Mouse (Mus musculus) embryonic facial prominence, embryonic 11.5 days (tissue): Measurements from ENCODE around the gene Mlc1. TPM values are rescaled to one million over a fixed set of nuclear protein-coding genes. Genes with fewer than 3 reads are reported as not detected.
A peak's percentile ranks its signal among the peaks of the same experiment; 100 is the strongest.

ENCODE experiments used
- ATAC-seq: fragments of 200-750 bp; cut with Nextera tagmentation; replicated peaks from 2 replicates; pipeline ENCODE4 v1.8.0; 2017; ENCODE audit warnings: low read depth; ENCODE audit not compliant: insufficient number of reproducible peaks, low FRiP score, low TSS enrichment
- DNase-seq: peaks from one replicate; pipeline ENCODE4 v3.0.0-alpha.2; 2015; ENCODE audit warnings: low spot score
- H3K27ac ChIP-seq: fragments of 300-500 bp; sonication (generic); replicated peaks from 2 replicates; pipeline ENCODE4 v1.5.1; 2014; ENCODE audit warnings: mild to moderate bottlenecking, low read depth, low read length, control low read depth
- H3K27me3 ChIP-seq: fragments of 300-500 bp; sonication (generic); 2 replicates; pipeline ENCODE4 v1.6.1; 2014; ENCODE audit warnings: mild to moderate bottlenecking, low read length, moderate library complexity, mixed read lengths; ENCODE audit not compliant: control insufficient read depth, insufficient read depth
- H3K36me3 ChIP-seq: fragments of 300-500 bp; sonication (generic); replicated peaks from 2 replicates; pipeline ENCODE4 v1.6.1; 2014; ENCODE audit warnings: low read depth, mild to moderate bottlenecking, low read length, moderate library complexity, mixed read lengths; ENCODE audit not compliant: control insufficient read depth, insufficient read depth
- H3K4me1 ChIP-seq: fragments of 300-500 bp; sonication (generic); 2 replicates; pipeline ENCODE4 v1.6.1; 2014; ENCODE audit warnings: low read length, mixed read lengths; ENCODE audit not compliant: control insufficient read depth, insufficient read depth
- H3K4me2 ChIP-seq: fragments of 300-500 bp; sonication (generic); 2 replicates; pipeline ENCODE4 v1.6.1; 2014; ENCODE audit warnings: low read depth, mild to moderate bottlenecking, control low read depth, low read length, moderate library complexity
- H3K4me3 ChIP-seq: fragments of 300-500 bp; sonication (generic); 2 replicates; pipeline ENCODE4 v1.5.1; 2014; ENCODE audit warnings: low read depth, low read length, control low read depth
- H3K9ac ChIP-seq: fragments of 300-500 bp; sonication (generic); replicated peaks from 2 replicates; pipeline ENCODE4 v1.6.1; 2014; ENCODE audit warnings: mild to moderate bottlenecking, control low read depth, low read length
- H3K9me3 ChIP-seq: fragments of 300-500 bp; sonication (generic); replicated peaks from 2 replicates; pipeline ENCODE4 v1.6.1; 2016; ENCODE audit warnings: mild to moderate bottlenecking, low read length, inconsistent platforms, mixed read lengths; ENCODE audit not compliant: control insufficient read depth
- WGBS: fragments of 180-500 bp; shearing (Covaris S2); extraction: QIAGEN DNeasy Blood & Tissue Kit; methylation state at CpG from one replicate; pipeline ENCODE4 v1.1.7; 2014; 5-methylcytosine and 5-hydroxymethylcytosine counted together
- polyA plus RNA-seq: library from polyadenylated mRNA; unstranded; fragments of >200 nt; fragmentation: Nextera tagmentation; extraction: Ambion mirVana; gene quantifications from 2 replicates; pipeline ENCODE4 v1.2.1, GENCODE M21; 2014

Gene Mlc1
- polyA plus RNA-seq, 1 experiment from 2014 or later: 1.1 TPM

GRCm38 (mm10) chr15:88955342-88955741 lies 23.5 kb downstream of the Mlc1 start:
- no peaks in the 10 kb centered on the region for H3K36me3 ChIP-seq
- 76% methylated on average over 6 of the region's 6 CpGs for WGBS
- H3K9ac ChIP-seq: no peak overlapping the region
- H3K4me3 ChIP-seq: no peak overlapping the region
- no peak overlapping the region for H3K27ac ChIP-seq
- no peaks in the 10 kb centered on the region for H3K4me1 ChIP-seq
- DNase-seq (no peak), ATAC-seq (no peak)
- H3K9me3 ChIP-seq: no peaks in the 10 kb centered on the region
- H3K4me2 ChIP-seq: no peak overlapping the region
- H3K27me3 ChIP-seq: peaks cover 9% of the 10 kb centered on the region

- no peaks in the 10 kb centered on the region for H3K4me1 ChIP-seq
- H3K36me3 ChIP-seq: no peaks in the 10 kb centered on the region
- 2% methylated on average over 52 of the region's 53 CpGs for WGBS
- peak; percentile 76 for ATAC-seq
- H3K27ac ChIP-seq: no peak within 1 kb of the TSS
- H3K27me3 ChIP-seq: peaks cover 9% of the 10 kb centered on the region
- H3K9ac ChIP-seq: peak within 1 kb of the TSS; percentile 55
- peak; percentile 23 for DNase-seq
- H3K9me3 ChIP-seq: no peaks in the 10 kb centered on the region
- peak within 1 kb of the TSS; percentile 30 for H3K4me3 ChIP-seq
- peak within 1 kb of the TSS; percentile 80 for H3K4me2 ChIP-seq
Observed at GRCm38 (mm10) chr15:88954368-88955072, 24.3 kb downstream of the Mlc1 start, which contains the start of gene Ttll8. TSS of gene Ttll8 (minus strand) at chr15:88954418.

DNA sequence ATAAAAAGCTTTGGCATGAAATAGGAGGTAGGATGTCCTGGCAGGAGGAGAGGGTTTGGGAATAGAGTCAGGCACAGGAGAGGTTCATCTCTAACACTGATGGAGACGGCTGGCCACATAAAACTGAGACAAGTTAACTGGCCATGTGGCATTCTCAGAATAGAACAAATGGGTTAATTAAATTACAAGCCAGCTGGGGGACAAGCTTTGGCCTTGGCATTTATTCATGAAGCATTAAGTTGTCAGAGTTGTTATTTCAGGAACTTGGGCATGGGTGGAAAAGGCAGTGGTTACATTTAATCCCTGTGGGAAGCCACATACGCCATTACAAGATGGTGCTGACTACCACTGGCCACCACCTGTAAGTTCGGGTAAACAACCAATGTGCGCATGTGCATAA lies 27.6 kb downstream of the Mlc1 start:
- ATAC-seq (no peak), DNase-seq (no peak)
- Histone ChIP-seq H3K9ac (no peak overlapping the region), H3K4me2 (no peak overlapping the region), H3K36me3 (no peaks in the 10 kb centered on the region), H3K9me3 (no peaks in the 10 kb centered on the region), H3K4me1 (no peaks in the 10 kb centered on the region), H3K27ac (no peak overlapping the region), H3K4me3 (no peak overlapping the region), H3K27me3 (peaks cover 9% of the 10 kb centered on the region)
- WGBS: 79% methylated on average over 4 of the region's 4 CpGs

DNA sequence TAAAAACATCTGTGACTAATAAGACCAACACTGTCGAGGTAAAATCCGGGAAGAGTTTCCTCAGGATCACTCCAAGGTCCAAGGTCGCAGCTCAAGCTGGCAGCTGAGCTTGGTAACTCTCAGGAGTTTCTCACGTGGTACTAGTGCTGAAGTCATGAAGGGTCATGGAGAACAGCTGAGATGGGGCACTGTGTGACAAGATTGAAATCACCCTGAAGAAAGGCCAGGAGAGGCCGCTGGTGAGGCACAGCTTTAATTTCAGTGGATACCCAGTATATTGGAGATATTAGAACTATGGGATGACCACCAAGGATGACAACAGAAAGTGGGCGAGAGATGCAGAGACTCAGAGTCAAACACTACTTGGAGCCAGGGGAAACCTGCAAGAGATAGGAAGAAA lies 32.0 kb downstream of the Mlc1 start:
- Histone ChIP-seq H3K9ac (no peak overlapping the region), H3K4me1 (no peaks in the 10 kb centered on the region), H3K36me3 (no peaks in the 10 kb centered on the region), H3K4me2 (no peak overlapping the region), H3K9me3 (no peaks in the 10 kb centered on the region), H3K27ac (no peak overlapping the region), H3K4me3 (no peak overlapping the region), H3K27me3 (no peaks in the 10 kb centered on the region)
- ATAC-seq (no peak), DNase-seq (peak; percentile 6)
- 37% methylated on average over 6 of the region's 6 CpGs for WGBS

GRCm38 (mm10) chr15:88943896-88944551 lies 34.8 kb downstream of the Mlc1 start:
- no peaks in the 10 kb centered on the region for H3K4me1 ChIP-seq
- ATAC-seq: no peak
- no peak overlapping the region for H3K27ac ChIP-seq
- no peak overlapping the region for H3K9ac ChIP-seq
- no peaks in the 10 kb centered on the region for H3K9me3 ChIP-seq
- H3K4me3 ChIP-seq: no peak overlapping the region
- no peaks in the 10 kb centered on the region for H3K27me3 ChIP-seq
- no peak overlapping the region for H3K4me2 ChIP-seq
- DNase-seq: no peak
- 89% methylated on average over 5 of the region's 5 CpGs for WGBS
- no peaks in the 10 kb centered on the region for H3K36me3 ChIP-seq

DNA sequence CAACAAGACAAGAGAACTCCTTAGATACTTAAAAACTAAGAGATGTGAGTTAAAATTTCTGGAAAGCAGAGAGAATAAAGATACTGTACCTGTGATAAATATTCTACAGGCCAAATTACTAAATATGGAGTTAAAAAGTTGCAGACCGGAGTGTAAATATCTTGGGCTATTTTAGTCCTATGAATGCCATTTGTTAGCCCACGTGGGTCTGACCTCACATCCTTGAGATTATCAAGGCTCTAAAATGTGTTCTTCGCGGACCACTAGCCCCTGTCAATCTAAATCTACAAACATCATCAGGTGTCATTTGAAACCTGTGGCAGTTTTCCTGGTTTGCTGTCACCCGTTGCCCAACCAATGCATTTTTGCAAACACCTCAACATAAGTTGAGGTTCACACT lies 36.0 kb downstream of the Mlc1 start:
- H3K27ac ChIP-seq: no peak overlapping the region
- DNase-seq (no peak), ATAC-seq (no peak)
- H3K36me3 ChIP-seq: no peaks in the 10 kb centered on the region
- no peaks in the 10 kb centered on the region for H3K27me3 ChIP-seq
- no peak overlapping the region for H3K4me2 ChIP-seq
- no peak overlapping the region for H3K9ac ChIP-seq
- WGBS: 74% methylated on average over 5 of the region's 5 CpGs
- no peaks in the 10 kb centered on the region for H3K9me3 ChIP-seq
- no peaks in the 10 kb centered on the region for H3K4me1 ChIP-seq
- no peak overlapping the region for H3K4me3 ChIP-seq

GRCm38 (mm10) chr15:88937291-88937650 lies 41.5 kb downstream of the Mlc1 start:
- Histone ChIP-seq H3K4me2 (no peak overlapping the region), H3K4me3 (no peak overlapping the region), H3K4me1 (no peaks in the 10 kb centered on the region), H3K9me3 (no peaks in the 10 kb centered on the region), H3K9ac (no peak overlapping the region), H3K36me3 (no peaks in the 10 kb centered on the region), H3K27me3 (no peaks in the 10 kb centered on the region), H3K27ac (no peak overlapping the region)
- DNase-seq: no peak
- ATAC-seq: no peak
- 72% methylated on average over 2 of the region's 2 CpGs for WGBS

DNA sequence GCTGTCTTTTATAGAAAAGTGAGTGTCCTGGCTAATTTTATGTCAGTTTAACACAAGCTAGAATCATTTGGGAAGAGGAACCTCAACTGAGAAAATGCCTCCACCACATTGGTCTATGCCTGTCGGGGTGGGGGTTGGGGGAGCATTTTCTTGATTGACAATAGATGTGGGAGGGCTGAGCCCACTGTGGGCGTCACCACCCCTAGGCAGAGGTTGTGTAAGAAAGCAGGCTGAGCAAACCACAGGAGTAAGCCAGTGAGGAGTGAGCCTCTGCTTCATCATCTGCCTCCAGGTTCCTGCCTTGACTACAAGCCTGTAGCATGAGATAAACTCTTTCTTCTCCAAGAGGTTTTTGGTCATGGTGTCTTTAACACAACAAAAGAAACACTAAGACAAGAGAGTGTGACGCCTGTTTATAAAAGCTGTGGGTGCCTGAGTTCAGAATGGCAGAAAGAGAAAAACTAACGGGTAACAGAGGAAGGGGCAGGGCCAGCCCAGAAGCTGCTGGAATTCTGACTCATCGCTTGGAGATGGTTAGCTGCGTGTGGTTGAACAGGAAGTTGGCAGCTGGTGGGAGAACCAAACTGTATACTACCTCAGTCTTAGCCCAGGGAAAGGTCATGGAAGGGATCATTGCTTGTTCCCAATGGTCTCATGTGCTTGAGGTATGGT lies 42.1 kb downstream of the Mlc1 start:
- ATAC-seq: no peak
- H3K27ac ChIP-seq: no peak overlapping the region
- H3K4me3 ChIP-seq: no peak overlapping the region
- no peak overlapping the region for H3K9ac ChIP-seq
- no peak overlapping the region for H3K4me2 ChIP-seq
- H3K4me1 ChIP-seq: no peaks in the 10 kb centered on the region
- no peaks in the 10 kb centered on the region for H3K36me3 ChIP-seq
- H3K9me3 ChIP-seq: no peaks in the 10 kb centered on the region
- no peaks in the 10 kb centered on the region for H3K27me3 ChIP-seq
- no peak for DNase-seq
- 70% methylated on average over 6 of the region's 6 CpGs for WGBS
